Mouse (Mus musculus): ENCODE measurements around the gene Cyp51. TPM values are rescaled to one million over a fixed set of nuclear protein-coding genes. Genes with fewer than 3 reads are reported as not detected.

Gene Cyp51
- polyA plus RNA-seq (2012; rRNA removed) = 77.9 and 108 TPM in 2 replicates

DNA sequence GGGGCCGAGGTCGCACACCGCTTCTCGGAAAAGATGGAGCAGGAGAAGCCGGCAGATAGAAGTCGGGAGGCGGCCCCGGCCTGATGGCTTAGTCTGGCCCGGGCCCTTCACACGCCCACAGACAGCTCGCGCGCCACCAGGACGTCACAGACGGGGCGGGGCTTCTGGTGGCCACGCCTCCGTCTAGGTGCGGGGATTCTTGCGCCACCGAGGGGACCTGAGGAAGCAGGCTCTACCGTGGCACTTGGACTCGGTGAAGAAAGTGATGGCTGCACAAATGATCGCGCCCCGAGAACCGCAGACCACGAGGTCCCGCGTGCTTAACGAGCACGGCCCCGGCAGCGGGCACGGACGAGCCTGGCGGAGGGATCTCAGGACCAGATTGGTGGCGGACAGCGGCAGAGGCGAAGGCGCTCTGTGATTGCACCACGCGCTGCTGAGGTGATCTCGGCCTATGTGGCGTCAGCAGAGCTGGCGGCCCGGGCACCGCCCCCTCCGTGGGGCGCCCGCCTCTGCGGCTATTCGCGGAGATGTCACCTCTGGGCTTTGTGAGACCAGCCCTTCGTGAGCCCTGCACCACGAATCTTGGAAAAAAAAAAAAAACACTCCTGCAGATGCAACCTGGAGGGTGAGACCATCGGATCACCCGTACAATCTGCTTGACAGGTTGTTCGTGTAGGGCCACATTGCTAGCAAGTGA, at the start of gene Cyp51:
TSS of gene Cyp51 (minus strand) at position 406 of the 700 bp plus-strand sequence.

Other genes starting within 250 kb of the Cyp51 start
- gene Mterf1a, start 210.8 kb downstream of the Cyp51 start, polyA plus RNA-seq (2012; rRNA removed) = 1.2 TPM in 2 replicates
- 9.9 and 10.9 TPM in 2 replicates for gene Akap9, start 176.7 kb downstream of the Cyp51 start, polyA plus RNA-seq (2012; rRNA removed)
- 0.16 TPM in 1 of 2 replicates, not detected in the other for gene Mterf1b, start 87.6 kb upstream of the Cyp51 start, polyA plus RNA-seq (2012; rRNA removed)

Data from colon, adult 2 months (tissue).